Mouse (Mus musculus) ES-E14 (cell line): ENCODE measurements around the gene Mad1l1. TPM values are rescaled to one million over a fixed set of nuclear protein-coding genes. Genes with fewer than 3 reads are reported as not detected.

ENCODE experiments used
- DNase-seq: peaks from one replicate; pipeline ENCODE4 v3.0.0-alpha.2; 2013; ENCODE audit warnings: low read depth, low spot score
- H3K27ac ChIP-seq: 2 replicates; pipeline ENCODE4 v1.5.1; 2012; ENCODE audit warnings: low read depth, mild to moderate bottlenecking, low read length, moderate library complexity, mixed read lengths; ENCODE audit not compliant: poor library complexity, insufficient read depth, severe bottlenecking
- H3K36me3 ChIP-seq: 2 replicates; pipeline ENCODE4 v1.6.1; 2012; ENCODE audit warnings: mild to moderate bottlenecking, low read length, moderate library complexity, mixed read lengths; ENCODE audit not compliant: control insufficient read depth, poor library complexity, insufficient read depth, severe bottlenecking
- H3K4me1 ChIP-seq, 2 experiments: fragments of 150-350 bp in 1 of 2; sonication (generic) in 1 of 2; 2 replicates each; pipeline ENCODE4 v1.6.1; 2012; ENCODE audit warnings: low read length in 2 of 2, mild to moderate bottlenecking in 1 of 2, mixed read lengths in 1 of 2; ENCODE audit not compliant: control insufficient read depth in 2 of 2, insufficient read depth in 2 of 2, poor library complexity in 1 of 2
- H3K4me3 ChIP-seq, 2 experiments: fragments of 150-350 bp in 1 of 2; sonication (generic) in 1 of 2; 2 replicates each; pipeline ENCODE4 v1.5.1; 2012; ENCODE audit warnings: low read length in 2 of 2, low read depth in 1 of 2, mild to moderate bottlenecking in 1 of 2, mixed read lengths in 1 of 2; ENCODE audit not compliant: insufficient read depth in 1 of 2, poor library complexity in 1 of 2, severe bottlenecking in 1 of 2
- H3K9ac ChIP-seq: 2 replicates; pipeline ENCODE4 v1.6.1; 2012; ENCODE audit warnings: low read depth, mild to moderate bottlenecking, low read length, mixed read lengths; ENCODE audit not compliant: poor library complexity, insufficient read depth, severe bottlenecking
- H3K9me3 ChIP-seq: fragments of 150-350 bp; sonication (generic); 2 replicates; pipeline ENCODE4 v1.6.1; 2012; ENCODE audit warnings: low read depth, mild to moderate bottlenecking, low read length; ENCODE audit not compliant: control insufficient read depth, insufficient read depth
- CHD2 ChIP-seq: IDR thresholded peaks from 2 replicates; pipeline ENCODE4 v1.6.1; 2014; ENCODE audit warnings: mild to moderate bottlenecking, low read depth, low read length, inconsistent platforms
- HCFC1 ChIP-seq: IDR thresholded peaks from 2 replicates; pipeline ENCODE4 v1.6.1; 2012; ENCODE audit warnings: low read length, inconsistent platforms, borderline replicate concordance; ENCODE audit not compliant: insufficient read depth
- MAFK ChIP-seq: IDR thresholded peaks from 2 replicates; pipeline ENCODE4 v1.6.1; 2014; ENCODE audit warnings: mild to moderate bottlenecking, low read depth, low read length, inconsistent platforms; ENCODE audit not compliant: insufficient read depth
- ZC3H11A ChIP-seq: IDR thresholded peaks from 2 replicates; pipeline ENCODE4 v1.6.1; 2012; ENCODE audit warnings: low read depth, mild to moderate bottlenecking, inconsistent platforms, low read length, borderline replicate concordance
- ZNF384 ChIP-seq: IDR thresholded peaks from 2 replicates; pipeline ENCODE4 v1.6.1; 2012; ENCODE audit warnings: low read depth, low read length, inconsistent platforms
- in situ Hi-C, 2 experiments: fragments of 600-800 bp; cut with MboI; formaldehyde crosslinking; loops; one replicate each; pipeline ENCODE4 v1.15.1; 2025; ENCODE audit warnings: low sequenced_read_pairs in 2 of 2, inconsistent platforms in 1 of 2; ENCODE audit not compliant: unreplicated experiment in 2 of 2
- total RNA-seq: library from RNA; depleted of rRNA; stranded (reverse); fragments of 300-350 nt; gene quantifications from 2 replicates; pipeline ENCODE4 v1.2.3, GENCODE M21; 2012

Mad1l1 gene
- total RNA-seq, 1 experiment: 47.2 TPM

DNA sequence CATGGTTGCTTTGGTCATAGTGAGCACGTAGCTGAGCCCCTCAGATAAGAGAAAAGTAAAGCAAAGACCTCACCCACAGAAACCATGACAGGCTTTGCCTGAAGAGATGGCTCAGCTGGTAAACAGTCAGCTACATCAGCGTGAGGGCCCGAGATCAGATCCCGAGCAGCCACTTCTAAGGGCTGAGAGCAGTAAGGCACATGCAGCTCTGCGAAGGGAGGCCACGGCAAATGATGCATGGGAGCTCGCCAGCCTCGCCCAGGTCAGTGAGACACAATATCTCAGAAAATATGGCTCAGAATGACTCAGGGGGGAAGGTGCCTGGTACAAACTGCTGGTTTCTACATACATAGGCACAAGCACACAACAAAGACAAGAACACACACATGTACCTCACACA is 143.8 kb downstream of the Mad1l1 start:
- no peak for TF ChIP-seq CHD2
- TF ChIP-seq MAFK: no peak
- TF ChIP-seq ZNF384: no peak
- TF ChIP-seq HCFC1: no peak
- TF ChIP-seq ZC3H11A: no peak
- in situ Hi-C loops: no loop called here
- H3K27ac ChIP-seq: no peak overlapping the region
- H3K4me1 ChIP-seq: peaks cover 2 to 28% of the 10 kb centered on the region in 2 experiments; a peak in 2 of 4 replicates
- no peak for DNase-seq
- no peak overlapping the region for H3K4me3 ChIP-seq
- H3K9ac ChIP-seq: no peak overlapping the region
- H3K36me3 ChIP-seq: peaks cover 3% of the 10 kb centered on the region; the same call in 1 of the 2 replicates
- H3K9me3 ChIP-seq: no peaks in the 10 kb centered on the region

DNA sequence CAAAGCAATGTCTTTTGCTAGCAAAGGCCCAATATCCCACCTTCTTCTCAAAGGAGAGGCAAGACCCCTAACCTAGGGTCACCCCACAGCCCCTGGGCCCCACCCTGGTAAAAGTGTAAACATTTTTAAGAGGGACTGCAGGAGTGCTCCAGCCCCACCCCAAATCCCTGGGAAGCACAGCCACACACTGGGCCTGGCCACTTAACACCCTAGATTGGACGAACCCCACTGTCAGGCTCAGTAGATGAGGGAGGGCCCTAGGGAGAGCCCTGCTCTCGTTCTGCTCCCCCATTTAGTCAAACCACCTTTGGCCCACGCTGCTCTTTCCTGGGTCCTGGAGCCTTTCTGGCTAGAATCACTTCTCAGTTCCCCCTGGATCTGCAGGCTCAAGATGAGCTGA is 145.0 kb downstream of the Mad1l1 start:
- Histone ChIP-seq H3K4me3 (no peak overlapping the region), H3K4me1 (peaks cover 2 to 35% of the 10 kb centered on the region in 2 experiments; a peak in 2 of 4 replicates), H3K9ac (no peak overlapping the region), H3K9me3 (no peaks in the 10 kb centered on the region), H3K27ac (no peak overlapping the region), H3K36me3 (peaks cover 3% of the 10 kb centered on the region; the same call in 1 of the 2 replicates)
- TF ChIP-seq CHD2 (no peak), ZNF384 (no peak), HCFC1 (no peak), ZC3H11A (no peak), MAFK (no peak)
- no peak for DNase-seq
- in situ Hi-C loops: no loop called here

DNA sequence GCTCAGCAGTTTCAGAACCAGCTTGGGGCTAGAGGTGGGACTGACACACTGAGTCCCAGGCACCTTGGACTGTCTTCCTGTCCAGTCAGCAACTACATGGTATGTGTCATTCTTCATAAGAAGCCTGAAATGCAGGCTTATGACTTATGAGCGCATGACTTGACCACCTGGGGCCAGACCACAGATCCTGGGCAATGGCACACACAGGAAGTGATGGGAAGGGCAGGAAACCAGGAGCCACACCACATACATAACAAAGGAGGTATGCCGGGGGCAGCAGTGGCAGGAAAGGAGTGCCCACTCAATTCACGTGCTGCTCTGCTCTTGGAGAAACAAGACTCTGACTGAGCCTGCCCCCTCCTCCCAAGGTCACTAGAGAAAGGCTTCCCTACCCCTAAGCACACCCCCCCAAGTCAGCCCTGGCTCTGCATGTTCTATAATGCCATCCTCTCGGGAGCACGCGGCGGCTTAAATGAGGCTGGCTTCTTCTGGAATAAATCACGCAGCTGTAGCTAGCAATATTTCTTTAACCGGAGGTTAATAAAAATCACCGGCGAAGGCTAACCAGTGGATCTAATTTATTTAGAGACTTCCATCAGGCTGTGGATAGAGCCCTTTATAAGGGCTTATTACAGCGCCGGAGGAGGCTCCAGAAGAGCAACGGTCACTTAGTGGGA is 146.4 kb downstream of the Mad1l1 start:
- no peak for TF ChIP-seq MAFK
- no peak for TF ChIP-seq ZNF384
- TF ChIP-seq CHD2: no peak
- no peak for TF ChIP-seq HCFC1
- no peak for TF ChIP-seq ZC3H11A
- Histone ChIP-seq H3K4me1 (peaks cover 2 to 35% of the 10 kb centered on the region in 2 experiments; a peak in 2 of 4 replicates), H3K36me3 (peaks cover 2% of the 10 kb centered on the region; the same call in 1 of the 2 replicates), H3K4me3 (no peak overlapping the region), H3K9me3 (no peaks in the 10 kb centered on the region), H3K27ac (peak overlapping the region; percentile 70), H3K9ac (no peak overlapping the region)
- in situ Hi-C loops: no loop called here
- no peak for DNase-seq

DNA sequence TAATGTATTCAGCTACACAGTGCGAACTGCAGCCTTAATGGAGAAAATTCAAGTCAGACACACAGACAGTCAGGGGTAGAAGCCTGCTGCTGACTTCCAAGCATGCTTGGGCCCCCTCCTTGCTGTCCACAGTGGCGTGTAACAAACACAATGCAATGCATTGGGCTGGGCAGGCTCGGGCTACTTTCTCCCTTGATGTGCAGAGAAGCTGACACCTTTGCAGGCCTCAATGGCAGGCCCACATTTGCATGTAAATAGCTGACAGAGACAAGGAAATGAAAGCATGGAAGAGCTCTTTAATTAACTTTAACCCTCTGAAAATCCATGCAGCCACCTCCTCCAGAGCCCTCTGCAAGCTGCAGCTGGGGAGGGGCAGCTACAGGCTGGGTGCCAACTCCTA is 147.3 kb downstream of the Mad1l1 start:
- 0 out of 2 replicates have a peak overlapping the region, but pooled peaks have one; percentile 70 for H3K27ac ChIP-seq
- in situ Hi-C loops: no loop called here
- 0 out of 2 replicates have a peak overlapping the region, but pooled peaks have one; percentile 6 for H3K9ac ChIP-seq

More for the DNA sequence above, 147.3 kb downstream of the Mad1l1 start:
- peak; percentile 45 for DNase-seq
- TF ChIP-seq ZC3H11A (no peak), MAFK (no peak), HCFC1 (no peak), ZNF384 (no peak), CHD2 (no peak)
- no peaks in the 10 kb centered on the region for H3K9me3 ChIP-seq
- peaks cover 2 to 35% of the 10 kb centered on the region in 2 experiments; a peak in 2 of 4 replicates for H3K4me1 ChIP-seq
- no peak overlapping the region for H3K4me3 ChIP-seq
- H3K36me3 ChIP-seq: no peaks in the 10 kb centered on the region
